Mouse (Mus musculus) heart, postnatal 0 days (tissue): ENCODE measurements around the gene Armcx4.

Experiments
- CTCF ChIP-seq: IDR thresholded peaks from 2 replicates; pipeline ENCODE4 v1.5.1; 2016; ENCODE audit warnings: antibody characterized with exemption, control low read depth, low read depth
- EP300 ChIP-seq: IDR thresholded peaks from 2 replicates; pipeline ENCODE4 v1.6.1; 2016; ENCODE audit warnings: antibody characterized with exemption, low read depth

DNA sequence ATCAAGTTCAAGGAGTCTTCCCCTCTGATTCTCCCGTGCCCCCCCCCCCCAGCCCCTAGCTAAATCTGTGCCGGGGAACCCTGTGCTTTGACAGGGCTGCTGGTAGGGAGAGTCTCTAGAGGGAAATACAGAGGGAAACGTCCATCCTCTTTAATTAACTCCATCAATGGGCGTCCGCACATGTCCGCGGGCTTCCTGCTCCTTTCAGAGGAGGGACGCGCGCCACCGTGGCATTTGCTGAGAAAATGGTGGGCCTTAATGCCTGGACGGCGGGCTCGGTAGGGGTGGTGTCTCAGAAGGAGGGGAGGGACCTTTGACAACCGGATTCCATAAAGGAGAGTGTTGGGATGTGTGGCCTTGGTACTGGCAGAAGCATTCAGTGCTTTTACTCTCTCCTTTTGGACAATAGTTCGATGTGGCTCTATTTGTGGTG is 436 bp downstream of the Armcx4 start:
- TF ChIP-seq CTCF (no peak), EP300 (no peak)
